Mouse (Mus musculus): ENCODE data around the gene Mobp. TPM values are rescaled to one million over a fixed set of nuclear protein-coding genes. Genes with fewer than 3 reads are reported as not detected.

The Mobp gene
- total and polyA plus RNA-seq, 3 experiments: 0.17 TPM; not detected in 2

GRCm38 (mm10) chr9:120219411-120219810 lies 69.9 kb downstream of the Mobp start:
- TF ChIP-seq MXI1 (IDR thresholded peaks at IDR 0.05; ENCODE audit: low read depth, low read length) (no peak), KAT2A (IDR thresholded peaks at IDR 0.05; ENCODE audit: insufficient replicate concordance, low read length) (no peak), POLR2A (IDR thresholded peaks at IDR 0.05; ENCODE audit: low read depth, low read length) (no peak), SIN3A (IDR thresholded peaks at IDR 0.05; ENCODE audit: low read length) (no peak), NELFE (IDR thresholded peaks at IDR 0.05; ENCODE audit: low read depth, low read length) (no peak), ZC3H11A (IDR thresholded peaks at IDR 0.05; ENCODE audit: low read depth, low read length) (no peak), HCFC1 (IDR thresholded peaks at IDR 0.05; ENCODE audit: low read depth, low read length) (no peak), BHLHE40 (IDR thresholded peaks at IDR 0.05; ENCODE audit: low read depth, low read length) (no peak), NRF1 (IDR thresholded peaks at IDR 0.05; ENCODE audit: low read depth, low read length) (no peak), MAFK (IDR thresholded peaks at IDR 0.05; ENCODE audit: insufficient replicate concordance, low read length) (no peak), RAD21 (IDR thresholded peaks at IDR 0.05; ENCODE audit: low read depth, low read length) (no peak), ZKSCAN1 (IDR thresholded peaks at IDR 0.05; ENCODE audit: borderline replicate concordance, low read depth, low read length) (no peak), UBTF (IDR thresholded peaks at IDR 0.05; ENCODE audit: low read depth, low read length) (no peak), MYC (IDR thresholded peaks at IDR 0.05; ENCODE audit: low read depth, low read length) (no peak), ELF1 (IDR thresholded peaks at IDR 0.05; ENCODE audit: low read depth, low read length) (no peak), PAX5 (IDR thresholded peaks at IDR 0.05; ENCODE audit: low read length) (no peak), CHD1 (IDR thresholded peaks at IDR 0.05; ENCODE audit: low read depth, low read length) (no peak), SMC3 (IDR thresholded peaks at IDR 0.05; ENCODE audit: low read depth, low read length) (no peak)
- DNase-seq (ENCODE audit: extremely low read depth): no peak
- Histone ChIP-seq H3K9me3 (replicated peaks; ENCODE audit: low read length) (no peaks in the 10 kb centered on the region), H3K27me3 (replicated peaks) (peaks cover 2% of the 10 kb centered on the region), H3K4me3 (replicated peaks in 1 of 3; ENCODE audit: low read depth in 2 of 3, low read length in 2 of 3, poor library complexity in 1 of 3) (no peak overlapping the region), H3K4me2 (ENCODE audit: insufficient read depth, low read depth, poor library complexity, severe bottlenecking) (no peak overlapping the region), H3K79me2 (replicated peaks; ENCODE audit: control insufficient read depth, extremely low read depth, insufficient read depth, poor library complexity, severe bottlenecking) (no peaks in the 10 kb centered on the region), H3K27ac (ENCODE audit: insufficient read depth, low read depth) (no peak overlapping the region), H3K36me3 (replicated peaks in 1 of 2; ENCODE audit: control insufficient read depth in 1 of 2, insufficient read depth in 1 of 2, low read length in 1 of 2) (no peaks in the 10 kb centered on the region), H3K9ac (ENCODE audit: insufficient read depth, low read depth) (no peak overlapping the region), H3K4me1 (ENCODE audit: control insufficient read depth in 1 of 2, insufficient read depth in 2 of 2) (peaks cover 5 to 6% of the 10 kb centered on the region in 2 experiments; a peak in 2 of 4 replicates)
- dilution Hi-C loops (cut with MboI; ENCODE audit: extremely low pct_ligation_motif_present, extremely low pct_unique_long_range_greater_than_20kb, low sequenced_read_pairs) (no loop called here), in situ Hi-C loops (cut with MboI; ENCODE audit: low pct_ligation_motif_present, low pct_unique_long_range_greater_than_20kb, low sequenced_read_pairs) (no loop called here)

Other genes with a start within 250 kb of the Mobp start
- 10.9 and 12.6 TPM in 2 replicates for gene Gorasp1, start 212.1 kb upstream of the Mobp start, total RNA-seq (2012; rRNA removed)
- gene Gorasp1, start 212.1 kb upstream of the Mobp start, total RNA-seq (2014; rRNA removed): 8.7 TPM in 2 replicates
- 8.6 and 9.2 TPM in 2 replicates for gene Gorasp1, start 212.1 kb upstream of the Mobp start, polyA plus RNA-seq (2012; ENCODE audit: insufficient read length, low read depth)
- 0.13 and 0.21 TPM in 2 replicates for gene Ttc21a, start 212.1 kb upstream of the Mobp start, total RNA-seq (2012; rRNA removed)
- 0.19 TPM in 1 of 2 replicates, not detected in the other for gene Ttc21a, start 212.1 kb upstream of the Mobp start, total RNA-seq (2014; rRNA removed)
- 0.47 and 0.48 TPM in 2 replicates for gene Ttc21a, start 212.1 kb upstream of the Mobp start, polyA plus RNA-seq (2012; ENCODE audit: insufficient read length, low read depth)
- 15.5 and 15.7 TPM in 2 replicates for gene Csrnp1, start 165.0 kb upstream of the Mobp start, total RNA-seq (2012; rRNA removed)
- gene Csrnp1, start 165.0 kb upstream of the Mobp start, total RNA-seq (2014; rRNA removed): 5.7 and 8.6 TPM in 2 replicates
- 7.8 and 8.1 TPM in 2 replicates for gene Csrnp1, start 165.0 kb upstream of the Mobp start, polyA plus RNA-seq (2012; ENCODE audit: insufficient read length, low read depth)
- gene Xirp1, start 126.1 kb upstream of the Mobp start, total RNA-seq (2012; rRNA removed): not detected in 2 replicates
- not detected in 2 replicates for gene Xirp1, start 126.1 kb upstream of the Mobp start, total RNA-seq (2014; rRNA removed)
- not detected in 2 replicates for gene Xirp1, start 126.1 kb upstream of the Mobp start, polyA plus RNA-seq (2012; ENCODE audit: insufficient read length, low read depth)
- not detected in 2 replicates for gene Cx3cr1, start 79.8 kb upstream of the Mobp start, total RNA-seq (2012; rRNA removed)
- not detected in 2 replicates for gene Cx3cr1, start 79.8 kb upstream of the Mobp start, total RNA-seq (2014; rRNA removed)
- gene Cx3cr1, start 79.8 kb upstream of the Mobp start, polyA plus RNA-seq (2012; ENCODE audit: insufficient read length, low read depth): 0.06 and 0.08 TPM in 2 replicates
- gene Ccr8, start 57.6 kb upstream of the Mobp start, total RNA-seq (2012; rRNA removed): not detected in 2 replicates
- gene Ccr8, start 57.6 kb upstream of the Mobp start, total RNA-seq (2014; rRNA removed): not detected in 2 replicates
- not detected in 2 replicates for gene Ccr8, start 57.6 kb upstream of the Mobp start, polyA plus RNA-seq (2012; ENCODE audit: insufficient read length, low read depth)
- gene Slc25a38, start 39.3 kb upstream of the Mobp start, total RNA-seq (2012; rRNA removed): 20.3 and 25.3 TPM in 2 replicates
- gene Slc25a38, start 39.3 kb upstream of the Mobp start, total RNA-seq (2014; rRNA removed): 22.3 and 24.3 TPM in 2 replicates
- gene Slc25a38, start 39.3 kb upstream of the Mobp start, polyA plus RNA-seq (2012; ENCODE audit: insufficient read length, low read depth): 24.4 and 26.1 TPM in 2 replicates
- gene Rpsa, start 22.0 kb upstream of the Mobp start, total RNA-seq (2012; rRNA removed): 3,568 and 3,991 TPM in 2 replicates
- gene Rpsa, start 22.0 kb upstream of the Mobp start, total RNA-seq (2014; rRNA removed): 4,012 and 4,053 TPM in 2 replicates
- gene Rpsa, start 22.0 kb upstream of the Mobp start, polyA plus RNA-seq (2012; ENCODE audit: insufficient read length, low read depth): 3,250 and 3,563 TPM in 2 replicates
- gene Myrip, start 151.8 kb downstream of the Mobp start, total RNA-seq (2012; rRNA removed): not detected in 2 replicates
- not detected in 2 replicates for gene Myrip, start 151.8 kb downstream of the Mobp start, total RNA-seq (2014; rRNA removed)
- not detected in 2 replicates for gene Myrip, start 151.8 kb downstream of the Mobp start, polyA plus RNA-seq (2012; ENCODE audit: insufficient read length, low read depth)

Measured in CH12.LX (cell line).